Mouse (Mus musculus): Measurements from ENCODE around the gene Gm36245.
"Not testable (repeated sequence)": the region's sequence is repeated elsewhere in the genome, so short reads cannot be mapped to it uniquely, and the experiment has no call there.

GRCm38 (mm10) chr15:77629822-77630221 lies 30.8 kb downstream of the Gm36245 start:
- TF ChIP-seq CTCF (IDR thresholded peaks at IDR 0.05); POLR2A (IDR thresholded peaks at IDR 0.05; ENCODE audit: insufficient read depth, low read depth, low read length): not testable (repeated sequence)
